Mouse (Mus musculus): ENCODE results near the gene Tjp2. TPM values are rescaled to one million over a fixed set of nuclear protein-coding genes. Genes with fewer than 3 reads are reported as not detected.

Gene Tjp2
- total and polyA plus RNA-seq, 3 experiments, result 9.0 to 17.8 (median 13.7) TPM

DNA sequence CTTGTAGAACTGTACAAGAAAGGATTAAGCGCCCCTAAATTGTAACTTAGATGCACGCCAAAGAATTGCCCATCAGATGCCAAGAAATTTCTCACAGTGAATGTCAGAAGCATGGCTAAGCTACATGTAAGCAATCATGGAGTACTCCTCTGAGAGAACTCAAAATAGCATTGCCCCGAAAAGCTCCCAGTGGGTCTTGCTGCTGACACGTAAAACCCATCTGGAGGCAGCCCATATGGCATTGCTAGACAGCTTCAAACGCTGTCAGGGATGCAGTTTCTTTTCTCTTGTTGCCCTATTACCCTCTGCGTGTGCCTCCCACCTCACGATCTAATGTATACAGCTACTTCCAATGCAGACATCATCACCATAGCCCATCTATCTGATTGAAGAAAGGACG, 166.0 kb downstream of the Tjp2 start:
- no peaks in the 10 kb centered on the region for H3K36me3 ChIP-seq (replicated peaks in 1 of 2; ENCODE audit: control insufficient read depth in 1 of 2, insufficient read depth in 1 of 2, low read length in 1 of 2)
- H3K4me3 ChIP-seq (replicated peaks in 1 of 3; ENCODE audit: low read depth in 2 of 3, low read length in 2 of 3, poor library complexity in 1 of 3), result no peak overlapping the region
- no peak for DNase-seq (ENCODE audit: extremely low read depth)
- peaks cover 0 to 15% of the 10 kb centered on the region in 2 experiments; a peak in 2 of 4 replicates for H3K4me1 ChIP-seq (ENCODE audit: control insufficient read depth in 1 of 2, insufficient read depth in 2 of 2)
- H3K27me3 ChIP-seq (replicated peaks), result no peaks in the 10 kb centered on the region
- no peak overlapping the region for H3K27ac ChIP-seq (ENCODE audit: insufficient read depth, low read depth)
- no peak for TF ChIP-seq UBTF (IDR thresholded peaks at IDR 0.05; ENCODE audit: low read depth, low read length)
- no peak for TF ChIP-seq ZKSCAN1 (IDR thresholded peaks at IDR 0.05; ENCODE audit: borderline replicate concordance, low read depth, low read length)
- TF ChIP-seq ETS1 (conservative IDR thresholded peaks at IDR 0.05; ENCODE audit: low read depth, low read length), result no peak
- TF ChIP-seq GABPA (IDR thresholded peaks at IDR 0.05; ENCODE audit: insufficient replicate concordance, low read depth, low read length), result no peak
- no peak for TF ChIP-seq JUND (conservative IDR thresholded peaks at IDR 0.05; ENCODE audit: low read depth, low read length)
- TF ChIP-seq EP300 (IDR thresholded peaks at IDR 0.05; ENCODE audit: low read length), result no peak
- no peak for TF ChIP-seq E2F4 (IDR thresholded peaks at IDR 0.05; ENCODE audit: insufficient replicate concordance, low read depth, low read length)
- H3K79me2 ChIP-seq (replicated peaks; ENCODE audit: control insufficient read depth, extremely low read depth, insufficient read depth, poor library complexity, severe bottlenecking), result no peaks in the 10 kb centered on the region
- dilution Hi-C loops (cut with MboI; ENCODE audit: extremely low pct_ligation_motif_present, extremely low pct_unique_long_range_greater_than_20kb, low sequenced_read_pairs) (no loop called here), in situ Hi-C loops (cut with MboI; ENCODE audit: low pct_ligation_motif_present, low pct_unique_long_range_greater_than_20kb, low sequenced_read_pairs) (no loop called here)
- H3K9me3 ChIP-seq (replicated peaks; ENCODE audit: low read length), result no peaks in the 10 kb centered on the region
- H3K4me2 ChIP-seq (ENCODE audit: insufficient read depth, low read depth, poor library complexity, severe bottlenecking), result no peak overlapping the region
- H3K9ac ChIP-seq (ENCODE audit: insufficient read depth, low read depth), result no peak overlapping the region

DNA sequence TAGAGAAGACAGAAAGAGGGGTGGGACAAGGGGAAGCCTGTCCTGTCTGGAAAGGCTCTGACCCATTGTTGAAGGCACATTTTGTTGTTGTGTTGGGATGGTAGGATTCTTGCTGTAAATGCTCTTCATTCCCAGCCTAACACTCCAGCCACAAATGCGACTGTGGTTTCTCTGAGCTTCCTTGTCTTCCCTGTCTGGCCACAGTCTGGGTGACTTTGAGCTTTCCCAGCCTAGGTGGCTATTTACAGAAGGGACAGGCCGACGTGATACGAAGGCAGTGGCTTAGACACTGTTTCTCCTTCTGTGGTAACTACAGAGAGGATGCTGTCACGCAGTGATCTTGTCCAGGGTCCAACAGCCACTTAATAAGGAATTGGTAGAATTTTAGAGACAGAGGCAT, 166.8 kb downstream of the Tjp2 start:
- in situ Hi-C loops (cut with MboI; ENCODE audit: low pct_ligation_motif_present, low pct_unique_long_range_greater_than_20kb, low sequenced_read_pairs) (no loop called here), dilution Hi-C loops (cut with MboI; ENCODE audit: extremely low pct_ligation_motif_present, extremely low pct_unique_long_range_greater_than_20kb, low sequenced_read_pairs) (no loop called here)
- no peak for DNase-seq (ENCODE audit: extremely low read depth)
- H3K36me3 ChIP-seq (replicated peaks in 1 of 2; ENCODE audit: control insufficient read depth in 1 of 2, insufficient read depth in 1 of 2, low read length in 1 of 2), result no peaks in the 10 kb centered on the region
- TF ChIP-seq ZKSCAN1 (IDR thresholded peaks at IDR 0.05; ENCODE audit: borderline replicate concordance, low read depth, low read length) (no peak), BHLHE40 (IDR thresholded peaks at IDR 0.05; ENCODE audit: low read depth, low read length) (no peak), PAX5 (IDR thresholded peaks at IDR 0.05; ENCODE audit: low read length) (no peak), GABPA (IDR thresholded peaks at IDR 0.05; ENCODE audit: insufficient replicate concordance, low read depth, low read length) (no peak)
- no peak overlapping the region for H3K27ac ChIP-seq (ENCODE audit: insufficient read depth, low read depth)
- no peak overlapping the region for H3K9ac ChIP-seq (ENCODE audit: insufficient read depth, low read depth)
- no peak overlapping the region for H3K4me2 ChIP-seq (ENCODE audit: insufficient read depth, low read depth, poor library complexity, severe bottlenecking)
- H3K4me3 ChIP-seq (replicated peaks in 1 of 3; ENCODE audit: low read depth in 2 of 3, low read length in 2 of 3, poor library complexity in 1 of 3), result no peak overlapping the region
- no peaks in the 10 kb centered on the region for H3K9me3 ChIP-seq (replicated peaks; ENCODE audit: low read length)
- no peaks in the 10 kb centered on the region for H3K79me2 ChIP-seq (replicated peaks; ENCODE audit: control insufficient read depth, extremely low read depth, insufficient read depth, poor library complexity, severe bottlenecking)
- H3K4me1 ChIP-seq (ENCODE audit: control insufficient read depth in 1 of 2, insufficient read depth in 2 of 2), result peaks cover 0 to 15% of the 10 kb centered on the region in 2 experiments; a peak in 2 of 4 replicates
- no peaks in the 10 kb centered on the region for H3K27me3 ChIP-seq (replicated peaks)

DNA sequence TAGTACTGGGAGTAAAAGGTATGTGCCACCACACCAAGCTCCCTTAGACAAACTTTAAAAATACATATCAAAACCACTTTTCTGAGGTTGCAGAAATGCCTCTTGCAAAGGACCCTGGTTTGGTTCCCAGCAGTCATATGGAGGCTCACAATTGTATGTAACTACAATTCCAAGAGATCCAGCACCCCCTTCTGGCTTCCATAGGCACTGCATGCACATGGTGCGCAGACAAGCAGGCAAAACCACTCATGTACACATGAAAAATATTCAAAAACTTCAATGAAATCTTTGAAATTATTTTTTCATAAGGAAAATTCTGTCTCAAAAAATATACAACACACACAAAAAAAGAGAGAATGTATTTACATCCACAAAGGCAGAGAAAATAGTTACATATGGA, 167.9 kb downstream of the Tjp2 start:
- Histone ChIP-seq H3K4me2 (ENCODE audit: insufficient read depth, low read depth, poor library complexity, severe bottlenecking) (no peak overlapping the region), H3K27me3 (replicated peaks) (no peaks in the 10 kb centered on the region), H3K9ac (ENCODE audit: insufficient read depth, low read depth) (no peak overlapping the region), H3K36me3 (replicated peaks in 1 of 2; ENCODE audit: control insufficient read depth in 1 of 2, insufficient read depth in 1 of 2, low read length in 1 of 2) (no peaks in the 10 kb centered on the region), H3K79me2 (replicated peaks; ENCODE audit: control insufficient read depth, extremely low read depth, insufficient read depth, poor library complexity, severe bottlenecking) (no peaks in the 10 kb centered on the region), H3K4me3 (replicated peaks in 1 of 3; ENCODE audit: low read depth in 2 of 3, low read length in 2 of 3, poor library complexity in 1 of 3) (no peak overlapping the region), H3K4me1 (ENCODE audit: control insufficient read depth in 1 of 2, insufficient read depth in 2 of 2) (peaks cover 0 to 15% of the 10 kb centered on the region in 2 experiments; a peak in 2 of 4 replicates), H3K9me3 (replicated peaks; ENCODE audit: low read length) (no peaks in the 10 kb centered on the region), H3K27ac (ENCODE audit: insufficient read depth, low read depth) (no peak overlapping the region)
- in situ Hi-C loops (cut with MboI; ENCODE audit: low pct_ligation_motif_present, low pct_unique_long_range_greater_than_20kb, low sequenced_read_pairs) (no loop called here), dilution Hi-C loops (cut with MboI; ENCODE audit: extremely low pct_ligation_motif_present, extremely low pct_unique_long_range_greater_than_20kb, low sequenced_read_pairs) (no loop called here)
- no peak for DNase-seq (ENCODE audit: extremely low read depth)
- TF ChIP-seq ZKSCAN1 (IDR thresholded peaks at IDR 0.05; ENCODE audit: borderline replicate concordance, low read depth, low read length) (no peak), CTCF (conservative IDR thresholded peaks at IDR 0.05 in 1 of 2, IDR thresholded peaks at IDR 0.05 in 1 of 2; ENCODE audit: low read depth in 2 of 2, low read length in 2 of 2) (peak; percentile 10 to 27; a peak in 1 of 4 replicates)
